Mouse (Mus musculus) liver, embryonic 14.5 days (tissue): ENCODE measurements at regions not wholly inside any gene's neighbourhood (a gene's known extent, or its start where the extent isn't known, plus 50 kb on each side); places are given as distances from the start of the nearest gene placed in this dataset.
"Not testable (repeated sequence)": the region's sequence is repeated elsewhere in the genome, so short reads cannot be mapped to it uniquely, and the experiment has no call there.

Source experiments
- ATAC-seq: fragments of 200-750 bp; cut with Nextera tagmentation; 2 replicates; pipeline ENCODE4 v1.8.0; 2017; ENCODE audit warnings: moderate number of reproducible peaks, mild to moderate bottlenecking, moderate library complexity; ENCODE audit not compliant: insufficient read depth
- DNase-seq, 3 experiments: peaks; one replicate each; pipeline ENCODE4 v3.0.0-alpha.2; 2012 to 2013; ENCODE audit warnings: low read depth in 3 of 3, low spot score in 3 of 3
- H3K27ac ChIP-seq: fragments of 300-500 bp; sonication (generic); 2 replicates; pipeline ENCODE4 v1.5.1; 2014; ENCODE audit warnings: moderate library complexity, mild to moderate bottlenecking, control low read depth, inconsistent platforms
- H3K27me3 ChIP-seq: fragments of 300-500 bp; sonication (generic); 2 replicates; pipeline ENCODE4 v1.6.1; 2014; ENCODE audit warnings: mild to moderate bottlenecking, low read length, moderate library complexity; ENCODE audit not compliant: control insufficient read depth, insufficient read depth
- H3K36me3 ChIP-seq: fragments of 300-500 bp; sonication (generic); replicated peaks from 2 replicates; pipeline ENCODE4 v1.6.1; 2014; ENCODE audit warnings: low read depth; ENCODE audit not compliant: control insufficient read depth, insufficient read depth
- H3K4me1 ChIP-seq, 2 experiments: fragments of 200-500 bp in 1 of 2; fragments of 300-500 bp in 1 of 2; sonication (generic) in 1 of 2; replicated peaks; 2 replicates each; pipeline ENCODE4 v1.6.1; 2012 to 2014; ENCODE audit warnings: antibody characterized with exemption in 1 of 2, inconsistent platforms in 1 of 2, low read length in 1 of 2; ENCODE audit not compliant: control insufficient read depth in 2 of 2, insufficient read depth in 2 of 2
- H3K4me2 ChIP-seq: fragments of 300-500 bp; sonication (generic); 2 replicates; pipeline ENCODE4 v1.6.1; 2014; ENCODE audit warnings: low read depth, mild to moderate bottlenecking, control low read depth, moderate library complexity
- H3K4me3 ChIP-seq, 2 experiments: fragments of 200-500 bp in 1 of 2; fragments of 300-500 bp in 1 of 2; sonication (generic) in 1 of 2; 2 replicates each; pipeline ENCODE4 v1.5.1; 2012 to 2014; ENCODE audit warnings: low read depth in 2 of 2, low read length in 2 of 2, mild to moderate bottlenecking in 2 of 2, control low read depth in 1 of 2, inconsistent platforms in 1 of 2, moderate library complexity in 1 of 2; ENCODE audit not compliant: insufficient read depth in 1 of 2
- H3K9ac ChIP-seq: fragments of 300-500 bp; sonication (generic); replicated peaks from 2 replicates; pipeline ENCODE4 v1.6.1; 2014; ENCODE audit warnings: mild to moderate bottlenecking, control low read depth, moderate library complexity
- H3K9me3 ChIP-seq: fragments of 300-500 bp; sonication (generic); 2 replicates; pipeline ENCODE4 v1.6.1; 2016; ENCODE audit warnings: low read length, mixed read lengths; ENCODE audit not compliant: control insufficient read depth
- CTCF ChIP-seq: IDR thresholded peaks from 2 replicates; pipeline ENCODE4 v1.5.1; 2016; ENCODE audit warnings: antibody characterized with exemption, low read depth, control low read depth
- EP300 ChIP-seq: IDR thresholded peaks from 2 replicates; pipeline ENCODE4 v1.6.1; 2016; ENCODE audit warnings: antibody characterized with exemption, low read depth
- WGBS: fragments of 180-500 bp; shearing (Covaris S2); extraction: QIAGEN DNeasy Blood & Tissue Kit; methylation state at CpG from one replicate; pipeline ENCODE4 v1.1.7; 2014; ENCODE audit not compliant: insufficient replicate concordance; 5-methylcytosine and 5-hydroxymethylcytosine counted together

DNA sequence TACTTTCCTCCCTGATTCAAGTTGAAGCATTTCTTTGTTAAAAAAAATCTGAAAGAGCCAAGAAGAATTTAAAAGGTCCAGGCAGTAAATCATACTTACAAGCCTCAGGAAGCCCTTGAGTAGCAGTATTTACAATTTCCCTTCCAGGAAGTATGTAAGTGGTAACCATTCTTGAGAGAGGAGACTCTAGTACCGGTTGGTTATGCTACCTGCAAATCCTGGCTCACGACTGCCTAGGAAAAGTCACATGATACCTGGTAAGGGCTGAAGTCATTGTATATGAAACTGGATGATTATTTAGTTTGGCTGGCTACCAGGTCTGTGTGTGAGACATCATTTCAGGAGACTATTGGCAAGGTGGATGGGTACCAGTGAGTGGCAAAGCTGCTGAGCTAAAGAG lies 524.0 kb upstream of the Igfbp7 start:
- Histone ChIP-seq H3K4me3 (no peak overlapping the region), H3K4me1 (no peaks in the 10 kb centered on the region), H3K27me3 (no peaks in the 10 kb centered on the region), H3K36me3 (no peaks in the 10 kb centered on the region), H3K27ac (no peak overlapping the region), H3K9me3 (no peaks in the 10 kb centered on the region), H3K4me2 (no peak overlapping the region), H3K9ac (no peak overlapping the region)
- ATAC-seq (no peak), DNase-seq (no peak)
- no peak for TF ChIP-seq CTCF
- no peak for TF ChIP-seq EP300
- WGBS, result 69% methylated on average over 2 of the region's 2 CpGs

DNA sequence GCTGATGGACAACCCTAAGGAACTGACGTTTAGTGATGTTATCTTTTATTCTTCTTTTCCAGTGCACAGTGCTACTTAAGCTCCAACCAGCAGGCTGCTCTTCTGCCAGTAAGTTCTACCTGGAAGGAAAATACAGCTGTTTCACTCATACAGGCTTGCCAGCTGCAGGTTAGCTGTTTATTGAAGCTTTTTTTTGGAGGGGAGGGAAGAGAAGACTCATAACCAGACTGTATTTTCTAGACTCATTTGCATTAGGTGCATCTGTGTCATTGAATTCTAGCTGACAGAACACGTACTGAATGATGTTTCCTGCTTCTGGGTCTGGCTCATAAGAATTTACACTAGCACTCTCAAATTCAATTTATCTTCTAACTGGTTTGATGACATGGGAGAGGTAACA lies 513.3 kb upstream of the Igfbp7 start:
- no peak overlapping the region for H3K4me3 ChIP-seq
- ATAC-seq (no peak), DNase-seq (no peak)
- no peaks in the 10 kb centered on the region for H3K9me3 ChIP-seq
- no peaks in the 10 kb centered on the region for H3K36me3 ChIP-seq
- no peak overlapping the region for H3K4me2 ChIP-seq
- WGBS, result 40% methylated on average over 2 of the region's 2 CpGs
- no peak overlapping the region for H3K9ac ChIP-seq
- H3K27me3 ChIP-seq, result no peaks in the 10 kb centered on the region
- H3K4me1 ChIP-seq, result no peaks in the 10 kb centered on the region
- H3K27ac ChIP-seq, result no peak overlapping the region
- TF ChIP-seq EP300 (no peak), CTCF (no peak)

DNA sequence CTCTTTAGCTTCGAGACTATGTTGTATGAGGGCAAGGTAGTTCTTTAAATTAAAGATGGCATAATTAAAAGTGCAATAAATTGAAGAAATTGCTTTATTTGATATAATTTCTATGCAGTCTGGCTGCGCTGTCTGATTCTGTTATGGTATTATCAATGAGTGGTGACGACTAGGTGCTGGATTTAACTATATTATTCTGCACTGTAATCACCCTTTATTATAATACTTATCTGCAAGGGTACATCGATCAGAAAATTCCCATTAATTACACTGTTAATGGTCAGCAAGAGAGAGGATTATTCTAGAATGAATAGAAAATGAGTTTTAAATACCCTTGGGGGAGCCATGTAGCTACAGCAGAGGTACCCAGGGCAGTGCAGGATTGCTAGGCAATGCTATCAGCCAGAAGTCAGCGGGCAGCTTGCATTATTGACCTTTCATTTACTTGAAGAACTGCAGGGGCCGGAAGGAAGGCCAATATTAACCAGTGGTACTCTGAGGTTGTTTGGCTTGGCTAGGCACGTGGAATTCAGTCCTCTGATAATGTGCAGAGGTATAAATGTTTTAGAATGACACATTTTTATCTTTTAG lies 509.3 kb upstream of the Igfbp7 start:
- Histone ChIP-seq H3K4me3 (no peak overlapping the region), H3K9me3 (no peaks in the 10 kb centered on the region), H3K27me3 (no peaks in the 10 kb centered on the region), H3K4me1 (no peaks in the 10 kb centered on the region), H3K36me3 (no peaks in the 10 kb centered on the region), H3K27ac (no peak overlapping the region), H3K4me2 (no peak overlapping the region), H3K9ac (no peak overlapping the region)
- no peak for TF ChIP-seq EP300
- no peak for TF ChIP-seq CTCF
- ATAC-seq (no peak), DNase-seq (no peak)
- WGBS, result 43% methylated on average over 7 of the region's 7 CpGs

DNA sequence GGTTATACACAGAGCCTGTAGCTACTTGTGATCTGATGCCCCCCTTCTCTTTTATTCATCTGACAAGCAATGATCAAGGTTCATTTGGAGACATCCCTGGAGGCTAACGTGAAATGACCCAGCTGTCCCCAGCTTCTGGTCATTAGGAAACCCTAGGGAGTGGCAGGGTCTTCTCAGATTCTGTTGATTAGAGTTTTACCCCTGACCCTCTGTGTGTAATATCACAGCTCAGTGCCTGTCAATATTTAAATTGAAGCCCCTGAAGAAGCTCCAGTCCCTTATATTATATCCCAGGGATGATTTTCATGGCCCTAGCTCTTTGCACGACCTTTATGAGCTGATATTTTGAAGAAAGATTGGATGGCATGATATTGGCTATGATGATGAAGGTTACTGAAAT lies 508.5 kb upstream of the Igfbp7 start:
- ATAC-seq (no peak), DNase-seq (no peak)
- Histone ChIP-seq H3K36me3 (no peaks in the 10 kb centered on the region), H3K4me3 (no peak overlapping the region), H3K9me3 (no peaks in the 10 kb centered on the region), H3K9ac (no peak overlapping the region), H3K4me1 (no peaks in the 10 kb centered on the region), H3K4me2 (no peak overlapping the region), H3K27ac (no peak overlapping the region), H3K27me3 (no peaks in the 10 kb centered on the region)
- TF ChIP-seq CTCF (no peak), EP300 (no peak)
- WGBS, result 32% methylated on average over 2 of the region's 2 CpGs

DNA sequence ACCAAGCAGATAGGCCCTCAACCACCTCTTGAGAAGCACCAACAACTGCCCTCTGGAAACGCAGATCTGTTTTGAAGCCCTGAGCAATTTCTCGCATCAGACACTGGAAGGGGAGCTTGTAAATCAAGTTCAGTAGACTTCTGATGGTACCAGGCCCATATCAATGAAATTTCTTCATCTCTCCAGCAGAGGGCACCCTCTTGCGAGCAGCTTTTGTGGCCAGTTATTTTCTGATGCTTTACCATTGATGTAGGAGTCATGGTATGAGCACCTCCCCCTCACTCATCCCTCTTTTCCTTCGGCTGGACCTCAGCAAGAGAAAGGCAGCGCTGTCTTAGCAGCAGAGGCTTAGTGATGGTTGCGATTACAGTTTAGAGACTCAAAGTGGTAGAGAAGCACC lies 501.4 kb upstream of the Igfbp7 start:
- ATAC-seq (no peak), DNase-seq (no peak)
- Histone ChIP-seq H3K9me3 (no peaks in the 10 kb centered on the region), H3K4me1 (no peaks in the 10 kb centered on the region), H3K36me3 (no peaks in the 10 kb centered on the region), H3K27me3 (no peaks in the 10 kb centered on the region), H3K27ac (no peak overlapping the region), H3K9ac (no peak overlapping the region), H3K4me3 (no peak overlapping the region), H3K4me2 (no peak overlapping the region)
- peak; percentile 22; the same call in 1 of the 2 replicates for TF ChIP-seq CTCF
- TF ChIP-seq EP300, result no peak
- whole genome bisulfite sequencing, result 42% methylated on average over 6 of the region's 6 CpGs

DNA sequence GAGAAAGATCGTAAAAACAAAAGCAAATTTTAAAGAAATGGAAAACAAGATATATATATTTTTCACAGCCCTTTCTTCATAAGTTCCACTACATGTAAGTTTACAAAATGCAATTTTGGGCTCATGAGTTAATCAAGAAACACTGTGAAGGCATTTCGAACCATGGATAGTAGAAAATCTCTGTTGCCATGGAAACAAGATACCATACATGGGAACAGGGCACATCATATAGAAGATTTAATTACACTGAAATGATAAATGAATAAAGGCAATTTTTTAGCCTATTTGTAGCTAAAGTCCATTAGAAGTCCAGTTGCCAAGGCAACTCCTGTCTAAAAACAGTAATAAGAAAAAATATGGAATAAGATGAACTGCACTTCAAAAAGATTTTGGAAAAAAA lies 484.2 kb upstream of the Igfbp7 start:
- WGBS, result 52% methylated on average over 2 of the region's 2 CpGs

More for the DNA sequence above, 484.2 kb upstream of the Igfbp7 start:
- not testable (repeated sequence) for H3K4me1 ChIP-seq, H3K9me3 ChIP-seq, H3K4me2 ChIP-seq, H3K27ac ChIP-seq, ATAC-seq, DNase-seq, H3K36me3 ChIP-seq, H3K4me3 ChIP-seq, H3K9ac ChIP-seq, H3K27me3 ChIP-seq
